Mouse (Mus musculus) midbrain, embryonic 10.5 days (tissue): ENCODE measurements at regions not wholly inside any gene's neighbourhood (a gene's known extent, or its start where the extent isn't known, plus 50 kb on each side); places are given as distances from the start of the nearest gene placed in this dataset.

Experiments used
- DNase-seq: peaks from one replicate; pipeline ENCODE4 v3.0.0-alpha.2; 2017; ENCODE audit warnings: low spot score
- H3K27ac ChIP-seq: fragments of 300-500 bp; sonication (generic); replicated peaks from 2 replicates; pipeline ENCODE4 v1.5.1; 2016; ENCODE audit warnings: mild to moderate bottlenecking
- H3K27me3 ChIP-seq: fragments of 300-500 bp; sonication (generic); 2 replicates; pipeline ENCODE4 v1.6.1; 2016; ENCODE audit warnings: low read depth, mild to moderate bottlenecking; ENCODE audit not compliant: poor library complexity, severe bottlenecking
- H3K36me3 ChIP-seq: fragments of 300-500 bp; sonication (generic); 2 replicates; pipeline ENCODE4 v1.6.1; 2016; ENCODE audit warnings: mild to moderate bottlenecking, moderate library complexity
- H3K4me1 ChIP-seq: fragments of 300-500 bp; sonication (generic); 2 replicates; pipeline ENCODE4 v1.6.1; 2016
- H3K4me3 ChIP-seq: fragments of 300-500 bp; sonication (generic); 2 replicates; pipeline ENCODE4 v1.5.1; 2016; ENCODE audit warnings: mild to moderate bottlenecking, moderate library complexity
- H3K9me3 ChIP-seq: fragments of 300-500 bp; sonication (generic); replicated peaks from 2 replicates; pipeline ENCODE4 v1.6.1; 2016; ENCODE audit warnings: mild to moderate bottlenecking
- WGBS: fragments of 180-500 bp; shearing (Covaris S2); methylation state at CpG from one replicate; pipeline ENCODE4 v1.1.7; 2016; 5-methylcytosine and 5-hydroxymethylcytosine counted together

- H3K27ac ChIP-seq = no peak overlapping the region
- H3K4me3 ChIP-seq = no peak overlapping the region
- peaks cover 7% of the 10 kb centered on the region for H3K4me1 ChIP-seq
- DNase-seq = no peak
- H3K9me3 ChIP-seq = no peaks in the 10 kb centered on the region
- no peaks in the 10 kb centered on the region for H3K27me3 ChIP-seq
- 86% methylated on average over 5 of the region's 5 CpGs for WGBS
- no peaks in the 10 kb centered on the region for H3K36me3 ChIP-seq
Measured at GRCm38 (mm10) chr9:112834441-112835245, 598.9 kb upstream of the Arpp21 start.

DNA sequence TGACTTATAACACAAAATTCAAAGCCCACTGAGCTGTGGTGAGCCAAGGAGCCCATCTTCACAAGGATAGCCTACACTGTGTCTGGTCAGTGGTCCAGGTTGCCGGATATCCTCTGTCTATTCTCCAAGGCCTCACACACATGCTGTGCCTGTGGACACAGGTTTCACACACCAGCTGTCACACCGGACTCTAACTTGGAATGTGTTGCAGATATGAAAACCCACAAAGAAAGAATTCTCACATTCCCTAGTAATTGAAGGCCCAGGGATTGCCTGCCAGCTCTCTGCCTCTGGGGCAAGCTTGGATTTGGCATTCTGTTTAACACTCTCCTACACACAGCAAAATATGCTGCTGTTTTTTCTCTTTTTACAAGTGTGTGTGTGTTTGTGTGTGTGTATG is 595.4 kb upstream of the Arpp21 start:
- Histone ChIP-seq H3K9me3 (no peaks in the 10 kb centered on the region), H3K4me3 (no peak overlapping the region), H3K4me1 (peaks cover 7% of the 10 kb centered on the region), H3K27ac (no peak overlapping the region), H3K36me3 (no peaks in the 10 kb centered on the region), H3K27me3 (no peaks in the 10 kb centered on the region)
- DNase-seq = no peak
- 89% methylated on average over 2 of the region's 2 CpGs for WGBS

GRCm38 (mm10) chr9:112828602-112829001 is 592.9 kb upstream of the Arpp21 start:
- no peak overlapping the region for H3K27ac ChIP-seq
- no peaks in the 10 kb centered on the region for H3K36me3 ChIP-seq
- 83% methylated on average over 4 of the region's 4 CpGs for WGBS

GRCm38 (mm10) chr9:112826592-112826991 is 590.9 kb upstream of the Arpp21 start:
- Histone ChIP-seq H3K27ac (no peak overlapping the region), H3K36me3 (no peaks in the 10 kb centered on the region), H3K4me3 (no peak overlapping the region), H3K27me3 (no peaks in the 10 kb centered on the region), H3K9me3 (no peaks in the 10 kb centered on the region), H3K4me1 (no peaks in the 10 kb centered on the region)
- 54% methylated on average over 5 of the region's 5 CpGs for WGBS
- no peak for DNase-seq

More at GRCm38 (mm10) chr9:112828602-112829001, 592.9 kb upstream of the Arpp21 start:
- Histone ChIP-seq H3K4me1 (0 out of 2 replicates have a peak, but pooled peaks cover under 1% of the 10 kb centered on the region), H3K4me3 (no peak overlapping the region), H3K9me3 (no peaks in the 10 kb centered on the region), H3K27me3 (no peaks in the 10 kb centered on the region)
- no peak for DNase-seq

GRCm38 (mm10) chr9:112821940-112822339 is 586.2 kb upstream of the Arpp21 start:
- DNase-seq = no peak
- WGBS = 80% methylated on average over 1 of the region's 1 CpGs
- H3K27me3 ChIP-seq = no peaks in the 10 kb centered on the region

GRCm38 (mm10) chr9:112811946-112812345 is 576.2 kb upstream of the Arpp21 start:
- DNase-seq = no peak
- H3K4me3 ChIP-seq = no peak overlapping the region
- 31% methylated on average over 1 of the region's 1 CpGs for WGBS
- no peak overlapping the region for H3K27ac ChIP-seq
- H3K27me3 ChIP-seq = no peaks in the 10 kb centered on the region
- no peaks in the 10 kb centered on the region for H3K9me3 ChIP-seq
- no peaks in the 10 kb centered on the region for H3K4me1 ChIP-seq
- H3K36me3 ChIP-seq = no peaks in the 10 kb centered on the region

More at GRCm38 (mm10) chr9:112821940-112822339, 586.2 kb upstream of the Arpp21 start:
- H3K27ac ChIP-seq = no peak overlapping the region
- H3K9me3 ChIP-seq = no peaks in the 10 kb centered on the region
- no peaks in the 10 kb centered on the region for H3K4me1 ChIP-seq
- no peak overlapping the region for H3K4me3 ChIP-seq
- no peaks in the 10 kb centered on the region for H3K36me3 ChIP-seq

DNA sequence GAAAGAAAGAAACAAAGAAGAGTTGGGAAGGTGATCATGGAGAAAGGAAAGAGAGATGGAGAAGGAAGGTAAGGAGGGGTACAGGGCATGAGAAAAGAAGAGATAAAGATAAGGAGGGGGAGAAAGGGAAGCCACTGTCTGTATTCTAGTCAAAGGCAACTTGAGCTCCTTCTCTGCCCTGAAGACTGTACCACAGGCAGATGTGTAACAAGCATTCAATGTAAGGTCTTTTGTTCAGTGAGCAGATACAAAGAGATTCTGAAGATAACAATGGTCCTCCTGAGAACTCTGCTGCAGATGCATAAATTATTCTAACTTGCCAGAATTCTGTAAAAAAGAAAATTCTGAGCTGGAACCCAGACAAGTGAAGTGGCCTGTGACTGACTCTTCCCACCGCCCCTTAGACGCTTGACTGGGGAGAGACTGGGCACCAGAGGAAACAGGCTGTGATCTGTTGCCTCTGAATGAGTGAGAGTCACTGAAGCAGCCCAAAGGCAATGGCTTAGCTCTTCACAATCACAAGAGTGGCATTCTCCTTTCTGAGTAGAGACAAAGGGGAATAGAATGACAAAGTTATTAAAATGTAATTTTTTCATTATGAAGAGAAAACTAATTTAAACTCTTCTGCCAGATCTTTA is 564.0 kb upstream of the Arpp21 start:
- peak; percentile 23 for DNase-seq
- Histone ChIP-seq H3K4me1 (peaks cover 5% of the 10 kb centered on the region; the same call in 1 of the 2 replicates), H3K27ac (no peak overlapping the region), H3K27me3 (no peaks in the 10 kb centered on the region), H3K4me3 (no peak overlapping the region), H3K36me3 (no peaks in the 10 kb centered on the region), H3K9me3 (no peaks in the 10 kb centered on the region)
- WGBS = 44% methylated on average over 2 of the region's 2 CpGs

GRCm38 (mm10) chr9:112793537-112793936 is 557.8 kb upstream of the Arpp21 start:
- no peak overlapping the region for H3K4me3 ChIP-seq
- H3K4me1 ChIP-seq = no peaks in the 10 kb centered on the region
- no peaks in the 10 kb centered on the region for H3K9me3 ChIP-seq
- H3K36me3 ChIP-seq = no peaks in the 10 kb centered on the region
- H3K27ac ChIP-seq = no peak overlapping the region
- WGBS = 84% methylated on average over 2 of the region's 2 CpGs
- H3K27me3 ChIP-seq = no peaks in the 10 kb centered on the region
- DNase-seq = no peak

DNA sequence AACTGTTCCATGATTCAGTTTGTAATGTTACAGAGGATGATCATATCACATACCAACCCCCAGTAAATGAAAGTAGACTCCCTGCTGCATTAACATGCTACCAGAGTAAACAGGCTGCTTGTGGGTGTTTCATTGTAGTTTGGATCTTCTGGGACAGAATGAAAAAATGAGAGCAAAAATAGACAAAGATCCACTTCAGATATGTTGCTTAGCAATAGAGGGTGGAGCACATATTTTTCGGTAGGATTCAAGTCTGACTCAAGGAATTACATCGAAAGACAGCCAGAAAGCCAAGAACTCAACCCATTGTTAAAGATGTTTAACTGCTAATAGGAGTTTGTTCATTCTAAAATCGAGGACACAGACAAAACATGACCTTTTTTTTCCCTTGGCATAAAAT is 536.2 kb upstream of the Arpp21 start:
- no peaks in the 10 kb centered on the region for H3K4me1 ChIP-seq
- no peak overlapping the region for H3K27ac ChIP-seq
- no peak for DNase-seq
- no peak overlapping the region for H3K4me3 ChIP-seq
- 83% methylated on average over 3 of the region's 3 CpGs for WGBS
- no peaks in the 10 kb centered on the region for H3K27me3 ChIP-seq
- H3K36me3 ChIP-seq = no peaks in the 10 kb centered on the region
- H3K9me3 ChIP-seq = no peaks in the 10 kb centered on the region

GRCm38 (mm10) chr9:112744616-112745015 is 508.9 kb upstream of the Arpp21 start:
- Histone ChIP-seq H3K4me1 (no peaks in the 10 kb centered on the region), H3K4me3 (no peak overlapping the region), H3K9me3 (no peaks in the 10 kb centered on the region), H3K27ac (no peak overlapping the region), H3K36me3 (no peaks in the 10 kb centered on the region), H3K27me3 (no peaks in the 10 kb centered on the region)
- DNase-seq = no peak
- WGBS = 81% methylated on average over 5 of the region's 5 CpGs

DNA sequence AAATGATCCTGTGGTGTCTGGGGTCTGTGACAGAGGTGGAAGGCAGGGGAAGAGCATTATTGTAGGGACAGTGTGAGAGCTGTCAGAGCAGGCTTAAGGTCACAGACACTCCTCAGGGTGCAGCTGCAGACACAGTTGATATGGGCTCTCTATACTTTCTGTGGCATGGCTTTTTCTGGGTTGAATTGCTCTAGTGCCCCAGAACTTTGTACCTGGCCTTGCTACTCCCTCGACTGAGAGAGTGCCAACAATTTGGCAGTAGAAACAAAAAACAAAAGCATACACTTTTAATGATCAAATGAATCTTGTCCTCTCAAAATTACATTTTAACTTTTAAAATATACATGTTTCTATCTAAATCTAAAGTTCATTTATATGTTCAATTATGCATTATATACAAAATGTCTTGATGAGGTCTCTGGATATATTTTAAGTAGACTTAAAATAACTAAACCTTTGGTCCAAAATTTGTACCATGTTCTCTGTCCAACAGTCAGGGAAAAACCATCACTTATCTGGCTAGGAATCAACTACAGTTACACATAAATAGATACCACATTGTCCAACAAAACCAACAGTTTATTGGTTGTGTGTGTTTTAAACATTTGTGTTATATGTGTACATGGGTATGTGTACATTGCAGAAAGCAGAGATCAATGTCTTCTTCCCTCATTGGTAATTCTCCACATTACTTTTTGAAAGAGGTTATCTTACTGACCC is 508.3 kb upstream of the Arpp21 start:
- H3K9me3 ChIP-seq = no peaks in the 10 kb centered on the region
- H3K4me3 ChIP-seq = no peak overlapping the region
- H3K4me1 ChIP-seq = no peaks in the 10 kb centered on the region
- no peaks in the 10 kb centered on the region for H3K36me3 ChIP-seq
- 69% methylated on average over 1 of the region's 1 CpGs for WGBS
- H3K27ac ChIP-seq = no peak overlapping the region
- DNase-seq = no peak
- no peaks in the 10 kb centered on the region for H3K27me3 ChIP-seq

GRCm38 (mm10) chr9:112735761-112736160 is 500.0 kb upstream of the Arpp21 start:
- H3K9me3 ChIP-seq = no peaks in the 10 kb centered on the region

GRCm38 (mm10) chr9:112725523-112725922 is 489.8 kb upstream of the Arpp21 start:
- 34% methylated on average over 8 of the region's 8 CpGs for WGBS
- Histone ChIP-seq H3K27ac (no peak overlapping the region), H3K27me3 (peaks cover 27% of the 10 kb centered on the region), H3K9me3 (no peaks in the 10 kb centered on the region), H3K4me1 (peaks cover 7% of the 10 kb centered on the region; the same call in 1 of the 2 replicates), H3K4me3 (no peak overlapping the region), H3K36me3 (no peaks in the 10 kb centered on the region)
- DNase-seq = peak; percentile 17

More at GRCm38 (mm10) chr9:112735761-112736160, 500.0 kb upstream of the Arpp21 start:
- DNase-seq = no peak
- Histone ChIP-seq H3K27me3 (no peaks in the 10 kb centered on the region), H3K27ac (no peak overlapping the region), H3K4me1 (no peaks in the 10 kb centered on the region), H3K36me3 (no peaks in the 10 kb centered on the region), H3K4me3 (no peak overlapping the region)
